Mouse (Mus musculus) ovary, adult 10 weeks (tissue): Measurements from ENCODE around the gene Olfr52. TPM values are rescaled to one million over a fixed set of nuclear protein-coding genes. Genes with fewer than 3 reads are reported as not detected.

Experiments
- polyA plus RNA-seq: library from polyadenylated mRNA; stranded (reverse); fragments of 350-450 nt; fragmentation: Illumina TruSeq; extraction: RNeasy Lipid Tissue Mini Kit (QIAGEN cat#74804); gene quantifications from one replicate; pipeline ENCODE4 v1.2.3, GENCODE M21; 2014

The Olfr52 gene
- not detected for polyA plus RNA-seq

DNA sequence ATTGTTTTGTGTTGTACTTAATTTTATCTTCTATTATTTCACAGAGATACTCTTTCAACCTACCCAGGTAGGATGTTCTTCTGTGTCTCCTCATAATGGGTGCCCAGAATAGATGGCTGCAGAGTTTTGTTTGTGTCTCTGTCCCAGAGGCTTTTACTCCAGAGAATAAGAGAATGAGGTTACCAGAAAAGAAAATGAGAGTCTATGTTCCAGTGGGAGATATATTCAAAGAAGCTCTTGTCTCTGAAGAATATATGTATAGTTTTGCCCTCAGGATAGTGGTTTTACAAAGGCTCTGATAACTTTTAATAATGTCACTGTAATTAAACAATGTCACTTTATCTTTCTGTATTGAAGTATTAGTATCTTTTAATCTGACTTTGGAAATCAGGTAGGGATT is at the start of gene Olfr52:
TSS of gene Olfr52 (minus strand) at position 101 of the 400 bp plus-strand sequence.

DNA sequence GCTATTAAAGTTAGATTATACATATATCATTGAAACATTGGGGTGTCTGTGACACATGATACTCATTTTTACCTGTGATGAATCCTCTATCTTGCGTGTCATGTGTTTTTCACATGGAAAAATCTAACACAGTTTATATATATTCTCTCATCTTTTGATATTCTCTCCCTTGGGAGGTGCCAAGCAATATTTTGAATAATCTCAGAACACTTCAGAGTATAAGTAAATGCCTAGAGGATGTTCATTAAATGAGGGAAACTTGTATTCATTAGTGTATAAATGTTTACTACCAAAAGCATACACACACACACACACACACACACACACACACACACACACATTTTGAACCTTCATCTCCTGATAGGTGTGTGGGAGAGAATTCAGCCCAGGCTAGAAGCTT is 45.8 kb upstream of the Olfr52 start, which contains the start of gene Olfr1047:
TSS of gene Olfr1047 (minus strand) at position 101 of the 400 bp plus-strand sequence.

DNA sequence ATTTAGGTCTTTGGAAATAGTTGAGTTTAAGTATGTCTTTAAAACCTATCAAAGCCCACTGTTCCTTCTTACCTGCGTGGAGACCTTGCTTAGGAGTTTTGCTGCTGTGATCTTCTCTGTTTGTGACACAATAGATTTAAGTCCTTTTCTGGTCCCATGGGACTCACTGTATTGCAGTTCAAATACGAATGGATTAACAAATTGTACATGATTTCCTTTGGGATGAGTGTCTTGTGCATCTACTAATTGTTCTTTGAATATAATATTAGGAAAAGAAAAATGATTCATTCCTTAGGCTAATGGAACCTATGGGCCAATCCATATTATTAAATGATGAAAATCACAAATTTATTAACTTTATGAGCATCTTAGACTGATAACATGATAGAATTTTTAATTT is 33.7 kb upstream of the Olfr52 start, which contains the start of gene Olfr1046:
TSS of gene Olfr1046 (minus strand) at position 101 of the 400 bp plus-strand sequence.

DNA sequence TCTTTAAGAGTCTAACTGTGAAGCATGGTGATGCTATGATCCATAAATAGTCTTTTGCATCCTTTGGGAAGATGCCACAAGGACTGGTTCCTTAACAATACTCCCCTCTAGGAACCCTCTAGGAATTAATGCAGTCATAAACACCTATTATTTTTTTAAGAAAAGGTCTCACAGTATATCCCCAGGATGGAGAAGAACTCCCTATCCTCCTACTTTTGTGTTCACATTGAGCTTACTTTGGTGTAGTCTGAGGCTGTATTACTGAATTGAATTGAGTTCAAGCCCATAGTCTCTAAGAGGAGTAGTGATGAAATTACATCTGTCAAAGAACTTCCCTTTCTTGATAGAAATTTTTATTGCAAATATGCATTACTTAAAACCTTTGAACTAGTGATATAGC is 17.4 kb upstream of the Olfr52 start, which contains the start of gene Olfr1045:
TSS of gene Olfr1045 (minus strand) at position 101 of the 400 bp plus-strand sequence.

GRCm38 (mm10) chr2:86177720-86178119 is 7.8 kb downstream of the Olfr52 start, which contains the start of gene Olfr1044:
Olfr1044 (minus strand) TSS chr2:86177820.

DNA sequence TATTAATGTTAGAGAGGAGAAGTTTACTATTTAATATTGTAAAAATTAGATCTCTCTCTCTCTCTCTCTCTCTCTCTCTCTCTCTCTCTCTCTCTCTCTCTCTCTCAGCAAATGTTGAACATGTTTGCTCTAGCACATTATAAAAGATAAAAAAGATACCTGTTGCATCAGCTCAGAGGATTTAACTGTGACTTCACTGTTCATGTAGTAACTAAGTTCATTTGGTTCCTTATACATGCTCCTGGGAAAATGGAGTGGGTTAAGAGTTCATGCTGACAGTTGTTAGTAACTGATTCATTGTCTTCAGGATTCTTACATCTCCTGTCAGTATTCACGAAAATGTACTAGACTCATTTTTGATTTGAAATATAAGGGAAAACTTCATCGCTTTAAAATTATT is 18.1 kb downstream of the Olfr52 start, which contains the start of gene Olfr1043:
TSS of gene Olfr1043 (minus strand) at position 101 of the 400 bp plus-strand sequence.

DNA sequence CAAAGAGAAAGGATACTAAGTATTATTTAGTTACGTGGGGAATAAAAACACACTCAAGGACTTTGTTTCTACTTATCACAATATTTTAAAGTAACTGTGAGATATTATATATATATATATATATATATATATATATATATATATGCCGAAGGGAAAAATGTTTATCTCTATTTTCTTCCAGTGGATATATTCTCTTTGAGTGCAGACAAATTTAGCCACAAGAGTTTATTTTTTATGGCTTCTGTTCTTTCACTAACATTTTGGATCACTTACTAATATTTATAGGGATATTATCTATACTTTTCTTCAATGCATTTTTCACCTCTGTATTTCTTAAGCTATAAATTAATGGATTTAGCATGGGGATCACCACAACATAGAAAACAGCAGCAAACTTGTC is 23.7 kb downstream of the Olfr52 start, which contains the start of gene Olfr1042:
TSS of gene Olfr1042 (minus strand) at position 101 of the 400 bp plus-strand sequence.

DNA sequence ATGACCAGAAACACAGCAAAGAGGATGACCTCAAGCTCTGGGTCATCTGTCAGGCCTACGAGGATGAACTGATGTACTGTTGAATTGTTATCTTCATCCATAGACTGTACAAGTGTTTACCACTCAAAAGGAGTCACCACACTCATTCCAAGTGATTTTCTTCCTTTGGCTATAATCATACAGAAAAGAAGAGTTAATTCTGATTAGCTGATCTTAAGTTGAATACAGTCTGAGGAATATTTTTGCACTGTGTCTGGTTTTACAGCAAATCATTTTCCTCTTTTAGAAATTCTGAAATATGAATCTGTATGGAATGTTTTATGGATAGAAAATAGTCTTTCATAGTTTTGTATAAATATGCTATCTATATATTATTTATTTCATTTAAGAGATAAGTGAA is 38.9 kb downstream of the Olfr52 start, which contains the start of gene Olfr1040:
TSS of gene Olfr1040 (minus strand) at position 101 of the 400 bp plus-strand sequence.

DNA sequence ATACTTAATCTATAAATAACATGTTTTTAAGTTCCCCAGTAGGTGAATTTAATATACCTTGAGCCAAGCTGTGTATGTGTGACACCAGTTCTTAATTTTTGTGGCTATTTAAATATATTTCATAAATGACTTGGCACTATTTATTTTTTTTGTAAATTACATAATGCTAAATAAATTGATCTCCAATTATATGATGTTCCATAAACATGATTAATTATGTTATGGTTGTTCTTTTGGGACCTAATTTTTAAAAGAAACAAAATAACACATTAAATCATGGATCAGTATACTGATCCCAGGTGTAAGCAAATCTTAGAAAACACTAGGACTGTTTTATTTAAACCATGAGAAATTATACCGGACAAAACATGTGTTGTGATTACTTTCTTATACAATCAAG is 49.7 kb downstream of the Olfr52 start, which contains the start of gene Olfr1039:
TSS of gene Olfr1039 (minus strand) at position 101 of the 400 bp plus-strand sequence.

Other genes with a start within 250 kb of the Olfr52 start
- gene Olfr1028, start 235.2 kb downstream of the Olfr52 start, polyA plus RNA-seq, result not detected
- gene Olfr1029, start 211.8 kb downstream of the Olfr52 start, polyA plus RNA-seq, result 0.34 TPM
- not detected for gene Olfr1030, start 206.4 kb downstream of the Olfr52 start, polyA plus RNA-seq
- gene Olfr1031, start 195.4 kb downstream of the Olfr52 start, polyA plus RNA-seq, result not detected
- gene Olfr1032, start 180.1 kb downstream of the Olfr52 start, polyA plus RNA-seq, result not detected
- gene Olfr1033, start 165.1 kb downstream of the Olfr52 start, polyA plus RNA-seq, result 26.2 TPM
- 4.1 TPM for gene Olfr1034, start 139.8 kb downstream of the Olfr52 start, polyA plus RNA-seq
- not detected for gene Olfr1036, start 111.7 kb downstream of the Olfr52 start, polyA plus RNA-seq
- not detected for gene Olfr1037, start 98.3 kb downstream of the Olfr52 start, polyA plus RNA-seq
- not detected for gene Olfr1039, start 49.8 kb downstream of the Olfr52 start, polyA plus RNA-seq
- not detected for gene Olfr1040, start 39.0 kb downstream of the Olfr52 start, polyA plus RNA-seq
- not detected for gene Olfr1042, start 23.8 kb downstream of the Olfr52 start, polyA plus RNA-seq
- gene Olfr1043, start 18.2 kb downstream of the Olfr52 start, polyA plus RNA-seq, result not detected
- gene Olfr1044, start 7.9 kb downstream of the Olfr52 start, polyA plus RNA-seq, result not detected
- gene Olfr1045, start 17.3 kb upstream of the Olfr52 start, polyA plus RNA-seq, result not detected
- not detected for gene Olfr1046, start 33.6 kb upstream of the Olfr52 start, polyA plus RNA-seq
- gene Olfr1047, start 45.7 kb upstream of the Olfr52 start, polyA plus RNA-seq, result not detected
- not detected for gene Olfr1048, start 54.6 kb upstream of the Olfr52 start, polyA plus RNA-seq
- gene Olfr1049, start 72.6 kb upstream of the Olfr52 start, polyA plus RNA-seq, result not detected
- gene Olfr1051, start 93.4 kb upstream of the Olfr52 start, polyA plus RNA-seq, result not detected
- gene Olfr1052, start 106.8 kb upstream of the Olfr52 start, polyA plus RNA-seq, result not detected
- gene Olfr1053, start 129.6 kb upstream of the Olfr52 start, polyA plus RNA-seq, result not detected
- gene Olfr1054, start 149.8 kb upstream of the Olfr52 start, polyA plus RNA-seq, result not detected
- not detected for gene Olfr1055, start 164.6 kb upstream of the Olfr52 start, polyA plus RNA-seq
- not detected for gene Olfr1056, start 176.8 kb upstream of the Olfr52 start, polyA plus RNA-seq
- gene Olfr1057, start 192.7 kb upstream of the Olfr52 start, polyA plus RNA-seq, result not detected
- not detected for gene Olfr1058, start 202.9 kb upstream of the Olfr52 start, polyA plus RNA-seq
- not detected for gene Olfr1061, start 228.4 kb upstream of the Olfr52 start, polyA plus RNA-seq
- not detected for gene Olfr1062, start 241.1 kb upstream of the Olfr52 start, polyA plus RNA-seq